Mouse (Mus musculus): ENCODE data around the gene Eps8.

GRCm38 (mm10) chr6:137690550-137691119 is 36.0 kb upstream of the Eps8 start:
- TF ChIP-seq ZC3H11A (IDR thresholded peaks at IDR 0.05; ENCODE audit: borderline replicate concordance, low read depth, low read length): no peak
- TF ChIP-seq ZNF384 (IDR thresholded peaks at IDR 0.05; ENCODE audit: low read depth, low read length): no peak
- TF ChIP-seq CHD2 (IDR thresholded peaks at IDR 0.05; ENCODE audit: low read depth, low read length): no peak

Measured in ES-E14 (cell line).